Mouse (Mus musculus) testis, adult 2 months (tissue): ENCODE measurements around the gene Fut8.

ENCODE experiments used
- CTCF ChIP-seq: fragments of 200-500 bp; IDR thresholded peaks from 2 replicates; pipeline ENCODE4 v1.5.1; 2012; ENCODE audit warnings: low read depth, mild to moderate bottlenecking, inconsistent platforms, low read length, moderate library complexity; ENCODE audit not compliant: control insufficient read depth, insufficient read depth, insufficient replicate concordance
- POLR2A ChIP-seq: fragments of 200-500 bp; IDR thresholded peaks from 2 replicates; pipeline ENCODE4 v1.6.1; 2012; ENCODE audit warnings: low read depth, mild to moderate bottlenecking, inconsistent platforms, low read length, moderate library complexity; ENCODE audit not compliant: control insufficient read depth

GRCm38 (mm10) chr12:77510758-77511157, 272.8 kb downstream of the Fut8 start:
- TF ChIP-seq CTCF (no peak), POLR2A (no peak)
